Mouse (Mus musculus) limb, embryonic 12.5 days (tissue): ENCODE data around the gene Slc4a4. TPM values are rescaled to one million over a fixed set of nuclear protein-coding genes. Genes with fewer than 3 reads are reported as not detected.

Experiments
- ATAC-seq: fragments of 200-750 bp; cut with Nextera tagmentation; 2 replicates; pipeline ENCODE4 v1.8.0; 2017; ENCODE audit warnings: low read depth, moderate TSS enrichment; ENCODE audit not compliant: insufficient number of reproducible peaks, insufficient read depth, low FRiP score, low TSS enrichment
- H3K27ac ChIP-seq: fragments of 300-500 bp; sonication (generic); 2 replicates; pipeline ENCODE4 v1.5.1; 2016; ENCODE audit warnings: mild to moderate bottlenecking, moderate library complexity
- H3K27me3 ChIP-seq: fragments of 300-500 bp; sonication (generic); 2 replicates; pipeline ENCODE4 v1.6.1; 2016; ENCODE audit warnings: mild to moderate bottlenecking, moderate library complexity
- H3K36me3 ChIP-seq: fragments of 300-500 bp; sonication (generic); 2 replicates; pipeline ENCODE4 v1.6.1; 2016; ENCODE audit warnings: mild to moderate bottlenecking, moderate library complexity
- H3K4me1 ChIP-seq: fragments of 300-500 bp; sonication (generic); replicated peaks from 2 replicates; pipeline ENCODE4 v1.6.1; 2016
- H3K4me2 ChIP-seq: fragments of 300-500 bp; sonication (generic); 2 replicates; pipeline ENCODE4 v1.6.1; 2016; ENCODE audit warnings: mild to moderate bottlenecking, moderate library complexity
- H3K4me3 ChIP-seq: fragments of 300-500 bp; sonication (generic); replicated peaks from 2 replicates; pipeline ENCODE4 v1.5.1; 2016; ENCODE audit warnings: mild to moderate bottlenecking
- H3K9ac ChIP-seq: fragments of 300-500 bp; sonication (generic); replicated peaks from 2 replicates; pipeline ENCODE4 v1.6.1; 2016; ENCODE audit warnings: mild to moderate bottlenecking, moderate library complexity
- H3K9me3 ChIP-seq: fragments of 300-500 bp; sonication (generic); 2 replicates; pipeline ENCODE4 v1.6.1; 2016; ENCODE audit warnings: mild to moderate bottlenecking, moderate library complexity
- WGBS: fragments of 180-500 bp; shearing (Covaris S2); methylation state at CpG from one replicate; pipeline ENCODE4 v1.1.7; 2016; 5-methylcytosine and 5-hydroxymethylcytosine counted together
- polyA plus RNA-seq: library from polyadenylated mRNA; unstranded; fragments of >200 nt; fragmentation: Nextera tagmentation; extraction: Ambion mirVana; gene quantifications from 2 replicates; pipeline ENCODE4 v1.2.1, GENCODE M21; 2016

Slc4a4 gene
- 1.8 and 1.9 TPM in 2 replicates for polyA plus RNA-seq

- Histone ChIP-seq H3K27ac (peak within 1 kb of the TSS; percentile 59), H3K4me1 (peaks cover 11% of the 10 kb centered on the region), H3K36me3 (no peaks in the 10 kb centered on the region), H3K27me3 (peaks cover 20% of the 10 kb centered on the region; the same call in 1 of the 2 replicates), H3K9me3 (no peaks in the 10 kb centered on the region), H3K4me3 (peak within 1 kb of the TSS; percentile 85), H3K4me2 (peak within 1 kb of the TSS; percentile 92), H3K9ac (peak within 1 kb of the TSS; percentile 79)
- under 1% methylated on average over 76 of the region's 119 CpGs for WGBS
- ATAC-seq: peak; percentile 73
Measured at GRCm38 (mm10) chr5:88886668-88887555, at the start of gene Slc4a4. Gene Slc4a4 (plus strand): TSS chr5:88886818.

GRCm38 (mm10) chr5:88840080-88840798 is 46.4 kb upstream of the Slc4a4 start:
- no peak overlapping the region for H3K4me3 ChIP-seq
- WGBS: 79% methylated on average over 5 of the region's 5 CpGs
- H3K9me3 ChIP-seq: no peaks in the 10 kb centered on the region
- no peaks in the 10 kb centered on the region for H3K4me1 ChIP-seq
- H3K27ac ChIP-seq: no peak overlapping the region
- ATAC-seq: no peak
- H3K27me3 ChIP-seq: no peaks in the 10 kb centered on the region
- no peak overlapping the region for H3K9ac ChIP-seq
- H3K4me2 ChIP-seq: no peak overlapping the region
- H3K36me3 ChIP-seq: no peaks in the 10 kb centered on the region

- Histone ChIP-seq H3K4me3 (no peak overlapping the region), H3K27ac (no peak overlapping the region), H3K9ac (no peak overlapping the region), H3K4me1 (0 out of 2 replicates have a peak, but pooled peaks cover 4% of the 10 kb centered on the region), H3K27me3 (no peaks in the 10 kb centered on the region), H3K4me2 (no peak overlapping the region), H3K36me3 (no peaks in the 10 kb centered on the region), H3K9me3 (no peaks in the 10 kb centered on the region)
- WGBS: 89% methylated on average over 3 of the region's 3 CpGs
- no peak for ATAC-seq
Measured at GRCm38 (mm10) chr5:88857311-88857710, 29.3 kb upstream of the Slc4a4 start.

GRCm38 (mm10) chr5:88857801-88858200 is 28.8 kb upstream of the Slc4a4 start:
- Histone ChIP-seq H3K4me2 (no peak overlapping the region), H3K36me3 (no peaks in the 10 kb centered on the region), H3K27me3 (no peaks in the 10 kb centered on the region), H3K9me3 (no peaks in the 10 kb centered on the region), H3K4me1 (0 out of 2 replicates have a peak, but pooled peaks cover 4% of the 10 kb centered on the region), H3K4me3 (no peak overlapping the region), H3K27ac (no peak overlapping the region), H3K9ac (no peak overlapping the region)
- no peak for ATAC-seq
- WGBS: 83% methylated on average over 4 of the region's 4 CpGs

- H3K36me3 ChIP-seq: no peaks in the 10 kb centered on the region
- H3K9me3 ChIP-seq: no peaks in the 10 kb centered on the region
- H3K4me1 ChIP-seq: 0 out of 2 replicates have a peak, but pooled peaks cover 4% of the 10 kb centered on the region
- 84% methylated on average over 4 of the region's 4 CpGs for WGBS
- no peak overlapping the region for H3K4me3 ChIP-seq
- no peak overlapping the region for H3K9ac ChIP-seq
- ATAC-seq: no peak
- H3K27ac ChIP-seq: no peak overlapping the region
- H3K27me3 ChIP-seq: no peaks in the 10 kb centered on the region
- H3K4me2 ChIP-seq: no peak overlapping the region
Measured at GRCm38 (mm10) chr5:88858226-88858625, 28.4 kb upstream of the Slc4a4 start.

GRCm38 (mm10) chr5:88862163-88862562 is 24.5 kb upstream of the Slc4a4 start:
- WGBS: 65% methylated on average over 3 of the region's 3 CpGs
- Histone ChIP-seq H3K36me3 (no peaks in the 10 kb centered on the region), H3K4me2 (no peak overlapping the region), H3K4me3 (no peak overlapping the region), H3K27me3 (no peaks in the 10 kb centered on the region), H3K27ac (no peak overlapping the region), H3K9me3 (no peaks in the 10 kb centered on the region), H3K4me1 (no peaks in the 10 kb centered on the region), H3K9ac (no peak overlapping the region)
- no peak for ATAC-seq

- no peak for ATAC-seq
- no peak overlapping the region for H3K9ac ChIP-seq
- no peaks in the 10 kb centered on the region for H3K9me3 ChIP-seq
- no peak overlapping the region for H3K4me2 ChIP-seq
- no peaks in the 10 kb centered on the region for H3K27me3 ChIP-seq
- 92% methylated on average over 2 of the region's 2 CpGs for WGBS
- no peaks in the 10 kb centered on the region for H3K36me3 ChIP-seq
- H3K4me1 ChIP-seq: no peaks in the 10 kb centered on the region
- no peak overlapping the region for H3K4me3 ChIP-seq
- no peak overlapping the region for H3K27ac ChIP-seq
Measured at GRCm38 (mm10) chr5:88862794-88863193, 23.8 kb upstream of the Slc4a4 start.

GRCm38 (mm10) chr5:88884101-88884500 is 2.5 kb upstream of the Slc4a4 start:
- 19% methylated on average over 3 of the region's 3 CpGs for WGBS

GRCm38 (mm10) chr5:88885503-88885902 is 1.1 kb upstream of the Slc4a4 start:
- Histone ChIP-seq H3K9me3 (no peaks in the 10 kb centered on the region), H3K4me2 (no peak overlapping the region), H3K27ac (no peak overlapping the region), H3K36me3 (no peaks in the 10 kb centered on the region), H3K9ac (no peak overlapping the region), H3K4me1 (peaks cover 11% of the 10 kb centered on the region), H3K4me3 (no peak overlapping the region), H3K27me3 (peaks cover 20% of the 10 kb centered on the region; the same call in 1 of the 2 replicates)
- WGBS: 64% methylated on average over 3 of the region's 3 CpGs
- ATAC-seq: no peak

More at GRCm38 (mm10) chr5:88884101-88884500, 2.5 kb upstream of the Slc4a4 start:
- Histone ChIP-seq H3K27me3 (peaks cover 20% of the 10 kb centered on the region; the same call in 1 of the 2 replicates), H3K27ac (no peak overlapping the region), H3K9ac (no peak overlapping the region), H3K36me3 (no peaks in the 10 kb centered on the region), H3K4me2 (no peak overlapping the region), H3K4me3 (no peak overlapping the region), H3K9me3 (no peaks in the 10 kb centered on the region), H3K4me1 (peaks cover 11% of the 10 kb centered on the region)
- ATAC-seq: no peak

GRCm38 (mm10) chr5:88885944-88886343 is 674 bp upstream of the Slc4a4 start:
- Histone ChIP-seq H3K4me2 (peak overlapping the region; percentile 92), H3K36me3 (no peaks in the 10 kb centered on the region), H3K27me3 (peaks cover 20% of the 10 kb centered on the region; the same call in 1 of the 2 replicates), H3K9me3 (no peaks in the 10 kb centered on the region), H3K9ac (peak overlapping the region; percentile 79; the same call in 1 of the 2 replicates), H3K4me1 (peaks cover 11% of the 10 kb centered on the region), H3K27ac (no peak overlapping the region), H3K4me3 (peak overlapping the region; percentile 85)
- 49% methylated on average over 5 of the region's 5 CpGs for WGBS
- ATAC-seq: no peak

GRCm38 (mm10) chr5:88886349-88886667 is 310 bp upstream of the Slc4a4 start:
- H3K4me3 ChIP-seq: peak overlapping the region; percentile 85
- no peaks in the 10 kb centered on the region for H3K36me3 ChIP-seq
- ATAC-seq: no peak; the same call in 1 of the 2 replicates
- peak overlapping the region; percentile 92 for H3K4me2 ChIP-seq
- H3K27ac ChIP-seq: peak overlapping the region; percentile 59; the same call in 1 of the 2 replicates
- peak overlapping the region; percentile 79 for H3K9ac ChIP-seq
- 2% methylated on average over 14 of the region's 14 CpGs for WGBS
- H3K4me1 ChIP-seq: peaks cover 11% of the 10 kb centered on the region
- H3K27me3 ChIP-seq: peaks cover 20% of the 10 kb centered on the region; the same call in 1 of the 2 replicates
- H3K9me3 ChIP-seq: no peaks in the 10 kb centered on the region
